Mouse (Mus musculus) layer of hippocampus, postnatal 25 days (tissue): ENCODE results near the gene Ddx56. TPM values are rescaled to one million over a fixed set of nuclear protein-coding genes. Genes with fewer than 3 reads are reported as not detected.

Experiments used
- DNase-seq, 2 experiments: peaks; one replicate each; pipeline ENCODE4 v3.0.0; 2022; ENCODE audit warnings: mixed read lengths in 2 of 2, low spot score in 1 of 2; ENCODE audit errors: extremely low spot score in 1 of 2
- total RNA-seq, 2 experiments: library from RNA; stranded (reverse); gene quantifications; 2 replicates each; pipeline ENCODE4 v1.2.3; 2021

The Ddx56 gene
- 10 to 100 TPM; 41.4 to 43.1 TPM for total RNA-seq

GRCm38 (mm10) chr11:6267320-6268254 lies at the start of gene Ddx56:
Gene Ddx56, minus strand, starts transcription at chr11:6267772.
- peak; percentile 71 to 80 for DNase-seq

DNA sequence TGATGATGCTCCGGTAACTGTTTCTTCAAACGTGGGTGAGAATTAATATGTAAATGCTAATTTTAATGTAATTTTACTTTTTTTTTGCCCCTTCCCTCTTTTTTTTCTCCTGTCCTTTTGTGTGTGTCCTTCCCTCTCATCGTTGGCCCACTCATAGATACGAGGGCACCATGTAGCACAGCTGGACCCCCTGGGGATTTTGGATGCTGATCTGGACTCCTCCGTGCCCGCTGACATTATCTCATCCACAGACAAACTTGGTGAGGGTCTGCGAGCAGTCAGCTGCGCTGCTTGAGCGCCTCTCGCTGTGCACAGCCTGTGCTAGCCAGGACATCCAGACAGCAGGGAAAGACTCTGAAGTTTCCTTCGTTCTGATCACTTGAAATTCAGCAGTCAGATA lies 49.2 kb upstream of the Ddx56 start:
- no peak for DNase-seq

DNA sequence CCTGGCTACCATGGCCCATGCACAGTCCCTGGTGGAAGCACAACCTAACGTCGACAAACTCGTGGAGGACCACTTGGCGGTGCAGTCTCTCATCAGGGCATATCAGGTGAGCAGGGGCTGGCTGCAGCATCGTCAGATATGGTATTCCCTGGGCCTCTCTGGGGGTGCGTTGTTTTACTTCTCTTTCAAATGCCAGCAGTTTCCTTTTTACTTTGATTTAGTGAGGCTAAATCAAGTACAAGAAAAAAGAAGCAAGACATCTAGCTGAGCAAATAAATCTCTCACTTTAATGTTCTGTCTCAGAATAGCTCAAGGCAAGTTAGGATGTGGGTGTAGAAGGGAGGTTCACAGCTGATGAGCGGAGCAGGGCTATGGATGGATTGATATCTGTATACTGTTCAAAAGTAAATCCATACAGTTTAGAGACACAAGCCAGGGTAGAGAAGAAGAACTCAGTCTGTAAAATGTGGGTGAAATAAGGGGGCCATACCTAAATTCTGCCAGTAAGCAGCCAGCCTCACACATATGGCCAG lies 46.4 kb upstream of the Ddx56 start:
- no peak for DNase-seq

- no peak for DNase-seq
Measured at GRCm38 (mm10) chr11:6308181-6308580, 40.6 kb upstream of the Ddx56 start.

- no peak for DNase-seq
Measured at GRCm38 (mm10) chr11:6305943-6306430, 38.4 kb upstream of the Ddx56 start.

GRCm38 (mm10) chr11:6302793-6303192 lies 35.2 kb upstream of the Ddx56 start:
- no peak for DNase-seq

GRCm38 (mm10) chr11:6299435-6299834 lies 31.9 kb upstream of the Ddx56 start:
- DNase-seq: no peak

DNA sequence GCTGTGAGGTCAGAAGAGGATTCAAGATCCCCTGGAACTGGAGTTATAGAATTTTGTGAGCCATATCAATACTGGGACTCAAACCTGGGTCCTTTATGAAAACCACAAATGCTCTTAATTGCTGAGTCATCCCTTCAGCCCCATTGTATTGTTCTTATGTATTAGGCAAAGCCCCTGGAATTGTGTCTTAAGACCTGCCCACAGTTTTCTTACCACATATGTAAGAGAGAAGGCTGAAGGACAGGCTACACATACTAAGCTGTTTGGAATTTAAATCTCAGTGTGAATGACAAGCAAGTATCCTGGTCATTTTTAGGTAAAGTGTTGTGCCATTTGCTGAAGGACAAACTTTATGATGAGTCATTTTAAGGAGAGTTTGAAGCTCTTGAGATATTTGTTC lies 28.5 kb upstream of the Ddx56 start:
- DNase-seq: no peak

- DNase-seq: no peak
Measured at GRCm38 (mm10) chr11:6294632-6295031, 27.1 kb upstream of the Ddx56 start.

GRCm38 (mm10) chr11:6293601-6294000 lies 26.0 kb upstream of the Ddx56 start:
- DNase-seq: no peak

DNA sequence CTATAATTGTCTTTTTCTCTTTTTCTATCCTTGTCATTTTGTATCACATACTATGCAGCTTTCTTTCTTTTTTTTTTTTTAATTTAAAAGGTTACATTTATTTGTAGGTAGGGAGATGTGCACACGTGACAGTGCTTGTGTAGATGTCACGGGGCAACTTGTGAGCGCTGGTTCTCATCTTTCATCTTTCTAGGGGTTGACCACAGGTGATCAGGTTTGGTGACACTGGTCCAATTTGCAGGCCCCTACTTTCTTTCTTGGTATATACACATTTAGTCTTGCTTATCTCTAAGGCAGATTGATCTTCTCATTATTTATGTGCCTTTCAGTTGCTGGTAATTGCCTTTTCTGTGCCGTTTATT lies 25.4 kb upstream of the Ddx56 start:
- DNase-seq: no peak

DNA sequence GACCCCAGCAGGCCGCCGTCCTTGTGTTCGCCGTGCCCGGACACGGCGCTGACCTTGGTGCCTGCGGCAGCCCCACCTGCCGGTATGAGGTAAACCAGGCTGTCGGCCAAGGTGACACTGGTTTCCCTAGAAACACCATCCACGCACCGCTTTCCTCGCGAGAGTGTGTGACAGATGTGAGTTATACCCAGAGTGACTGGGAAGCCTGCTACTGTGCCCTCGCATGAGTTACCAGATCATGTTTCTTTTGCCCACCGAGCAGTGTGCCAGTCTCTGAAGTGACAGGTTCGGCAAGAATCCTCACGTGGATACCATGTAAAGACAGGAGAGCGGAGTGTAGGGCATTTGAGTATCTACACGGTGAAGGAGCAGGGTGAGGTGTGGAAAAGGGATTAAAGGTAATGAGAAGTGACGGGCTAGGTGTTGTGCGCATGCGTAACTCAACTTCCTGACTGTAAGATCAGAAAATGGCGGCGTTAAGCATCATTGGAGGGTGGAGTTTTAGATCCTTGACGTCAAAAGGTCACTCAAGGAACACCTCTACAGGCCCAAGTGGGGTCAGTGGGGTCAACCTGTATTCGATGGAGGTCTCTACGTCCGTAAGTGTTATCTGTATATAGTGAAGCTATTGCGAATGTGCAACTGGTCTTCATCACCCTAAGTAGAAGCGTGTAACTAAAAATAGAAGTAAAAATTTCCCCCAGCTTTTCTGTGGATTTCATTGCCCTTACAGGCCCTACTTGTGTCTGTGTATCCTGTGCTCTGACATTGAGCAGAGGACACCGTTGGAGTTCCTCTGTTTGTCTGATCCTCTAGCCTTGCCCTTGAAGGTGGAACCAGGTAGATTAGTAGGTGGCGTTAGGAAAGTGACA lies 24.8 kb upstream of the Ddx56 start:
- DNase-seq: peak in 1 of 2 experiments; percentile 45

DNA sequence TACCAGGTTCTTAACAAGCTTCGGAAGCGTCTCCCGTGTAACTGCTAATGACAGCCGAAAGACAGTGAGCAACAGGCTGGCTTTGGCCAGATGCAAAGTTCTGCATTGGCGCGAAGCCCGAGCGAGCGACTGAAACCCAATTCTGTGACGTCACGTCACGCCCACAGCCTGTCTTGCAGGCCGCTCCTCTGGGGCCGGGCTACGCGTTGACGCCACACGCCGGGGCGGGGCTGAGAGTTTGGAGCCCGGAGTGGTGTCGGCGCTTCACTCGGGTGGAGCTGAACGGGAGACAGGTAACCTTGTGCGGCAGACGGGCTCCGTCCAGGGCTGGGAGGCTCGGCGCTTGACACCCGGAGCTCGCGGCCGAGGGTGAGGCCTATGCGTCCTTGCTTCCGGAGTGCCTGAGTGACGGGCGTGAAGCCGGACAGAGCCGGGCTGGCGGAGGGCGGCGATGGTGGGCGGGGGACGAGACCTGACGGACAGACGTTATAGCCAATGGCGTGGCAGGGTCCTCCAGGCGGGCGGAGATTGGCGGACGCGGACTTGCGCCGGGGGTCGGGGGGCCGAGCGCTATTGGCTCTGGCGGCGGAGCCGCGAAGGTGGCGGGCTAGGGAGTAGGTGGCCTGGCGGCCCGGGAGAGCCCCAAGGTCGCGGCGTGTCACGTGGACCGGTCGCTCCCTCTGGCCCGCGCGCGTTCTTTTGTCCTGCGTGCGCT lies 24.0 kb upstream of the Ddx56 start, which contains the start of gene Ogdh:
Gene Ogdh, plus strand, starts transcription at position 233 of the 715 bp plus-strand sequence.
- DNase-seq: peak; percentile 98 to 100

GRCm38 (mm10) chr11:6290883-6291282 lies 23.3 kb upstream of the Ddx56 start:
- no peak for DNase-seq

DNA sequence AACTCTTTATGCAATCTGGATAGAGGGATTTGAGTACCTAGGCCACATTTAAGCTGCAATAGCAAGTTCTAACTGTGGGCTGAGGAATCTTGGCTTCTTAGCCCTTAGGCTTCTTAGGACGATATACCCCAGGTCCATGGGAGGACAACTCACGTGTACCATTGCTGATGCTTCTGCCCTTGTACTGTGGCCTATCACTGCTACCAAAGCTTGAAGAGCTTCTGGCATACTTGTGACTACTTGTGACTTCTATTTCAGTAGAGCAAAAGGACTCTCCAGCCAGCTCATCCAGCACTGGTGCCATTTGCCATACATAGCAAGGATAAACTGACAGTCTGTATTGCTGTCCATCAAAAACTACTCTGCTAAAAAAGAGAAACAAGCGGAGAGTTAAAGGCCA lies 22.6 kb upstream of the Ddx56 start:
- DNase-seq: no peak

DNA sequence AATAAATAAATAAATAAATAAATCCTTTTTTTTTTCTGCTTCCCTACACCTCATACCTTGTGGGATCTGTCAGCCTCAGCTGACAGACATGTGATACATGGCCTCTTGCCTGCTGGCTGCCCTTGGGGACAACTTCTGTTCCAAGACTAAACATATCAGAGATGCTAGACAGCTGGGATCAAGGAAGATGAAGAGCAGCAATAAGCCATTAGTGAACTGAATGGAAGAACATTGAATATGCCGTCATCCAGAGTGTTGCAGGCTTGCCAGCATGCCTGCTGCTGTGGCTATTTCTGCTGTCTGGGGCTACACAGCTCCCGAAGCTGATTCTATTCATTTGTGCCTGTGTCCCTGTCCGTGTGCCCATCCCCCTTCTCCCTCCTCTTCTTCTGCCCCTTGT lies 15.4 kb upstream of the Ddx56 start:
- no peak for DNase-seq

DNA sequence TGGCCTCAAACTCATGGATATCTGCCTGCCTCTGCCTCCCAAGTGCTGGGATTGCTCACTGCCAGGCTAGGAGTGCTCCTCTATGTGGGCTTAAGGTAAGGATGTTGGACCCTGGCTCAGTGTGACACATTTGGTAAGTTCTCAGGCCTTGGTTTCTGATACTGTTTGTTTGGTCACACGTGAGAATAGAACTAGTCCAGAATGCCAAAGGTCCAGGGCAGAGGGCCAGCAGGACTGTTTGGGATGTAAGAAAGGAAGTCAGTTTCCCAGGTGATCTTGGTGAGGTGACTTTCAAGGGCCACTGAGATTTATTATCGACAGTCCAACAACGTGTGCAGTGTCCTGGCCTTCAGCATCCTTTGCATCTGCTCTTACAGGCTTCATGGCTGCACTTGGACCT lies 8.9 kb upstream of the Ddx56 start:
- DNase-seq: no peak

- no peak for DNase-seq
Measured at GRCm38 (mm10) chr11:6275094-6275484, 7.5 kb upstream of the Ddx56 start.

DNA sequence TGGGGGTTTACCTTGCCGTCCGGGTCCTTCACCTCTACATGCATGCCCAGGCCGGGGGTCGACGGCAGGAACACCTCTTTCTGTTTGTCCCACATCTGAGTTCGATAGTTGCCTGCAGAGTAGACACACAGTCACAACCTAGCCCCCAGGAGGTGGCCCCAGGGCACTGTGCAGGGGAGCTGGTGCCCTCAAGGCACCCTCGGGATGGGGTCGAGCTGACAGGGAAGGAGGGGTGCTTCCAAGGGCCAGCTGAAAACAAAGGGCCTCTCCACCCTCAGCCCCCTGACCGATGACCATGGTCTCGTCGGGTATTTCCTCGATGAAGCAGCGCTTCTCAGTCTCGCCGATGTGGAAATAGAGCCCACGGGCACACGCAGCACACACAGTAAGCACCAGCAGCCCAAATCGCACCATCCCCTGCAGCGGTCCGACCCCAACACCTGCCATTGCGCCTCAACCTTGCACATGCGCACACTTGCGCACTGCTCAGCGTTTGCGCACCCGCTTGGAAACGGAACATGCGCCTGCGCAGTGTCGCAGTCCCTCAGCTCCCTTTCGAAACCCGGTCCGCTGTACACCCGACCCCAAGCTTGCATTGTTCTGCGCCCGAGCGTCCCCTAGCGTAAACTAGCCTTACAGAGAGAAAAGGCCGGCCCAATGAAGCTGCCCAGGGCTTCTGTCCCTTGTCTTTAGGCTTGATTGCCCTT lies 7.0 kb upstream of the Ddx56 start, which contains the start of gene Tmed4:
Gene Tmed4, minus strand, starts transcription at position 484 of the 707 bp plus-strand sequence.
- DNase-seq: peak; percentile 91 to 99
